Mouse (Mus musculus): Measurements from ENCODE around the gene Sbf1. TPM values are rescaled to one million over a fixed set of nuclear protein-coding genes. Genes with fewer than 3 reads are reported as not detected.

The Sbf1 gene
- total RNA-seq, 2 experiments from 2014 or later: 304 to 307 TPM

DNA sequence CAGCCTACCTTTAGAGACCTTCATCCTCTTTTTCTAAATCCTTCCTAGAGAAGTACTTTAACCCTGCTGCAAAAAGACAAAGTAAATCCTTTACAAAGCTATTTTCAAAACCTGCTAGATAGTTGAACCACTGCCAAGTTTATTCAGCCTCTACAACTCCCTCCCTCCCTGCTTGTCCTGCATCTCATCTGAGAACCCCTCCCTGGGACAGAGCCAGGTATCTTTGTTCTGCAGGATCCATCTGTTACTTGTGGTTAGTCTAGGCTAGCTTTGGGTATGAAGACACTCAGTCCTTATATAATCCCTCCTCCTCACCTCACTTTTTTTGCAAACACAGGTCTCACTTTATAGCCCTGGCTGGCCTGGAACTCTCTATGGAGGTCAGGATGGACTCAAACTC lies 30.1 kb downstream of the Sbf1 start:
- DNase-seq (ENCODE audit: low spot score in 2 of 2): peak in 1 of 2 experiments; percentile 51

DNA sequence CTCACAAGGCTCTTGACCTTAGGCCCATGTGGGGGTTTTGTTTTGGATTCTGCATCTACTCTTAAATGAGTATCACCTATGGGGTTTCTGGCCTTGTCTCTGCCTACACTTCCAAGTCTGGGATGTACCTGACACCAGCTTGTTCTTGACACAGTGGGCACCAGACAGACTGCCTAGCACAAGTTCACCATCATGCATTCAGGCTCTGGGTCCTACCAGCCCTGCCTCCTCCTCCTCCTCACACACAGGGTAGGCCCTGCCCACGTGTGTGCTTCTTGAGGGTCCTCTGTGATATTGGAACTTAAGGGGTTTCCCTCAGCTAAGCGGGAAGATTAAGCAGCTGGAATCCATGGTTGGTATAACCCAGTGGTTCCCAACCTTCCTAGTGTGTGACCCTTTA lies 31.0 kb downstream of the Sbf1 start:
- no peak for DNase-seq (ENCODE audit: low spot score in 2 of 2)

DNA sequence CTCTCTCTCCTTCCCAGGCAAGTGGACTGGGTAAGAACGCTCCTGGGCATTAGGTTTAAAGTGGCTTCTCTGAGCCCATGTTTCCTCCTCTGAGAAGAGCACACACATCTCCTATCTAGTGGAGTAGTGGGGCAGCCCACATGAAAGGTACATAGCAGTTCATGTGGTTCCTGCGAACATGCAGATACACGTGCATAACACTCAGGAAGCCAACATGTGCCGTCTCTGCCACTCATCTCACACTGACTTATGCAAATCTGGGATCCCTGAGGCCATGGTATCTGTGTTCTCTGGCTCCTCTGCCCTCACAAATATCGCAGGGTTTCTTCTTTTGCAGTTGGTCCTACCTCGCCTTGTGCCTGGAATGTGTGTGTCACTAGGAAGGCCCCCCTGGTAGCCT lies 32.6 kb downstream of the Sbf1 start:
- no peak for DNase-seq (ENCODE audit: low spot score in 2 of 2)

DNA sequence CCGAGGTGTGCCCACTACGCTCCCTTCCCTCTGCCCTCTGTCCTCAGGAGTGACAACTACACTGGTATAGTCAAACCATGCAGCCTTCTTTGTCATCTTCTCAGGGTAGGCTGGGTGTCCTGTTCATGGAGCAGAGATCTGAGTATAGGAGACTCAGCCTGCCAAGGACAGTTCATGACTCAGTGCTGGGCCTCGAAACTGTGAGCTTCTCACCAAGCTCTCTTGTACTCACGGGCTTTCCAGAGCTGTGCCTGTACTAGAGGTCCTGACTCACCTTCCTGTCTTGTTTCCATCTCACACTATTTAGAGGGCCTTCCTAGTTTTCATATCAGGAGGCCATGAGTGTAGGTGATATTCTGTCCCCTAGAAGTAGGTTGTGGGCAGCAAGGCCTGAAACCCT lies 37.7 kb downstream of the Sbf1 start:
- DNase-seq (ENCODE audit: low spot score in 2 of 2): no peak

DNA sequence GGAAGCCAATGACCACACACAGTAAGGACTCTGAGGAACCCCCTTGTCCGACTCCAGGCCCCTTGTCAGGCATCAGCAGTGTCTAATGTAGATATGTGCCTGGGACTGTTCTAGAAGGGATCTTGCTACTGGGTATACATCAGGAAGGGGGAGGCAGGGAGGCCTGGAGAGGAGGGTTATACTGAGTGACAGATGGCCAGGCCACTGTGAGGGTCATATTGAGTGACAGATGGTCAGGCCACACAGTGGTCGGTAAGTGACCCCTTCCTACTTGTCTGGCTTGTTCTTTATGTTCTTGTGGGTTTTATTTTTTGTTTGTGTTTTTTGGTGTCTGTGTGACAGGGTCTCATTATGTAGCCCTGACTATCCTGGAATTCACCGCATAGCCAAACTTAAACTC lies 39.6 kb downstream of the Sbf1 start:
- DNase-seq (ENCODE audit: low spot score in 2 of 2): no peak

DNA sequence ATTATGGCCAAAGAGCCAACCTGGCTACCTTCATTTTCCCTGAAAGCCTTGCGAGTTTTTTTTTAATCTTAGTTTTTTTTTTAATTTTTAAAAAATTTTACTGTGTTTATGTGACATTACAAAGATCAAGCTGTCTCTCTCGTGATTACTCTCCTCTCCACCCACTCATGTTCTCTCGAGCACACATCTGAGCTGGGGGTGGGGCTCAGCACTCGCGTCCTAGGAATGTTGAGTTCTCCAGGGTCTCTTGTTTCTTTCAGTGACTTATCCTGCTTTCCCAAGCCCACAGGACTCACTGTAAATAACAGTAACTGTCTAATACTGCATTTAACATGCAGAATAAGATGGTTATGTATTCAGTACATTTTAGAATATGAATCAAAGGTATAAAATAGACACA lies 50.6 kb downstream of the Sbf1 start:
- no peak for DNase-seq (ENCODE audit: low spot score in 2 of 2)

DNA sequence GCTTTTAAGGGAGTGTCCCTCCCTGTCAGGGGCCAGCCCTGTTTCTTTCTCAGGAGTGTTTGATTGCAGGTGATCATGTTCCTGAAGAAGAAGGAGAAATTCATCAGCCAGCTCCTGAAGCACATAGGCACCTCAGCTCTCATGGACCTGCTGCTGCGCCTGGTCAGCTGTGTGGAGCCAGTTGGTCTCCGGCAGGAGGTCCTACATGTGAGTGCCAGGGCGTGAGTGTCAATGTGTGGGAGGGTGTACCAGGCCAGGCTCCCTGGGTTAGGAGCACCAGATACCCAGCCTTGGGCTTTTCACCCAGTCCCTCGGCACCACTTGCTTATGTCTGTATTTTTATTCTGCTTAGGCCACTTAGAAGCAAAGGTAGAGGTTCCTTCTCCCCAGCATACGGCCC lies 56.1 kb downstream of the Sbf1 start:
- DNase-seq (ENCODE audit: low spot score in 2 of 2): no peak

DNA sequence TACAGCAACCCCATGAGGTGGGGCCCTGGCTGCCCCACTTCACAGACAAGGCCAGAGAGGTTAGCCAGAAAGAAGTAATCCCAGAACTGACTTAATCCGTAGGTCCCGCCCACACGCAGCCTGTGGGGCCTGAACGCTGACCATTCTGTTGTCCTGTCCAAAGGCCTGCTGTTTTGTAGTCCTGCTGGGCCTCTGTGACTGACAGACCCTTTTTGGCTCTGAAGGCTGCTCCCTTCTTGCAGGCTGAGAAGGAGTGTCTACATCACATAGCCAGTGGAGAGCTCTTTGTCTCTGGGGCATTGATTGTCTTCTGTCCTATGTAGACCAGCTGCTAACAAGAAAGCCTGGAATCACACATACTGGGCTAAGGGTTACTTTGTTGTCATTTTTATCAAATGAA lies 59.8 kb downstream of the Sbf1 start:
- DNase-seq (ENCODE audit: low spot score in 2 of 2): no peak

DNA sequence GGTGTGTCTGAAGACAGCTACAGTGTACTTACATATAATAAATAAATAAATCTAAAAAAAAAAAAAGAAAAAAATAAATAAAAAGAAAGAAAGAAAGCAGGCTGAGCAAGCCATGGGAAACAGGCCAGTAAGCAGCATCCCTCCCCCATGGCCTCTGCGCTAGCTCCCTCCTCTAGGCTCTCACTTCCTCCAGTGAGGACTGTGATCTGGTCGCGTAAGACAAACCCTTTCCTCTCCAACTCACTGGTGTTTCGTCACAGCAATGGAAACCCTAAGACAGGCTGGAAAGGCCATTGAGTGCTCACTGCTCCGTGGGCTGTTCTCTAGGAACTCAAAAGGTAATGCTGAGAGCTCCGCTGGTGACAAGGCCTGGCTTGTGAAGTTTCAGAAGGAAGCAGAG lies 66.0 kb downstream of the Sbf1 start:
- no peak for DNase-seq (ENCODE audit: low spot score in 2 of 2)

DNA sequence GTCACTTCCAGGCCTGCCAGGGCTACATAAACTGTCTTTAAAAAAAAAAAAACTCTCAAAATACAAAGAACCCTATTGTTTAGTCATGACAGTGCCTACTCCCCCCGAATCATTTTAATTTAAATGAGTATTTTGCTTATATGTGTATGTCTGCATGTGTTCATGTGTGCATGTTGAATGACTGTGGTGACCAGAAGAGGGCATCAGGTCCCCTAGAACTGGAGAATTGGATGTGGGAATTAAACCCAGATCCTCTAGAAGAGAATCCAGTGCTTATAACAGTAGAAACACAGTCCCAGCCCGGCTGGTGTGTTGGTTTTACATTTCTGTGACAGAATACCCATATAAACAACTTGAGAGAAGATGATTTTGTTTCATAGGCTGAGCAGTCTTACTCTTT lies 74.1 kb downstream of the Sbf1 start:
- no peak for DNase-seq (ENCODE audit: low spot score in 2 of 2)

DNA sequence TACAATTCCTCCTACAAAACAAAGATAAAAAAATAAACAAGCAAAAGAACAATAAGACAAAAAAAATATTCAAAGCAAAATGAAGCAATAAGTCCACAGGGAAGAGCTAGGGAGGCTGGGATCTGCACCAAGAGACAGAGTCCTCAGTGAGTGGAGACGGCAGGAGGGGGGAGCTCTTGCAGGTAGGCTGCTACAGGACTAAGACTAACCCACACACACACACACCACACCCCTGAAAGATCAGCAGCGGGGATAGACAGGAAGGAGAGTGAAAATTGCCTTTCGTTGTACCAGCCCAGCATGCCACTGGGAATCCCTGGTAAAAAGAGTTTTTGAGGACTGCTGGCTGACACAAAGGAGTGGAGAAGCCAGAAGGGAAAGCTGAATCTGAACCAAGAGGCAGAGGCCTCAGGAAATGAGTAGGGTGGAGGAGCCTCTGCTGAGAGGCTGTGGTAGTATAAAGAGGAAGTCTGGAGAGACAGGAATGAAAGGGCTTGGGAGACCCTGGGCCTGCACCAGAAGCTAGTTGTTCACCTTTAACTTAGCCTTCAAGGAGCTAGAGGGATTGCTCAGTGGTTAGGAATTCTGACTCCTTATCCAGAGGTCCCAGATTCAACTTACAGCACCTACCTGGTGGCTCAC lies 75.2 kb downstream of the Sbf1 start:
- no peak for DNase-seq (ENCODE audit: low spot score in 2 of 2)

Small RNAs within 50 kb of the gene (microRNA-seq; reads per million reads assigned to microRNA genes)
- gene Mir6959: 6.7 to 9.8 reads per million in 2 experiments

Other genes with a start within 250 kb of the Sbf1 start
- 10 to 100 TPM; 20.7 to 23.8 TPM for gene Trabd, start 240.2 kb downstream of the Sbf1 start, total RNA-seq (2021)
- gene Selenoo, start 226.2 kb downstream of the Sbf1 start, total RNA-seq (2021): 10 to 100 TPM; 19.3 to 21.1 TPM
- gene Tubgcp6, start 192.2 kb downstream of the Sbf1 start, total RNA-seq (2021): 10 to 100 TPM; 29.5 to 30.4 TPM
- gene Hdac10, start 186.6 kb downstream of the Sbf1 start, total RNA-seq (2021): 10 to 100 TPM; 12.4 to 12.5 TPM
- 1 to 10 TPM; 4.8 to 5.4 TPM for gene Mapk12, start 174.6 kb downstream of the Sbf1 start, total RNA-seq (2021)
- 10 to 100 TPM; 19.2 to 21.2 TPM for gene Mapk11, start 165.7 kb downstream of the Sbf1 start, total RNA-seq (2021)
- gene Plxnb2, start 134.5 kb downstream of the Sbf1 start, total RNA-seq (2021): 10 to 100 TPM; 46.4 to 55.0 TPM
- 10 to 100 TPM; 34.8 to 39.1 TPM for gene Dennd6b, start 118.8 kb downstream of the Sbf1 start, total RNA-seq (2021)
- gene Ppp6r2, start 103.8 kb downstream of the Sbf1 start, total RNA-seq (2021): 100 to 1,000 TPM; 157 to 166 TPM
- gene Adm2, start 7.4 kb upstream of the Sbf1 start, total RNA-seq (2021): not detected
- gene Miox, start 19.1 kb upstream of the Sbf1 start, total RNA-seq (2021): not detected
- gene Lmf2, start 40.3 kb upstream of the Sbf1 start, total RNA-seq (2021): 10 to 100 TPM; 16.6 to 18.6 TPM
- 100 to 1,000 TPM; 101 to 103 TPM for gene Ncaph2, start 40.4 kb upstream of the Sbf1 start, total RNA-seq (2021)
- 10 to 100 TPM; 28.1 to 34.0 TPM for gene Sco2, start 58.5 kb upstream of the Sbf1 start, total RNA-seq (2021)
- 1 to 10 TPM; 1.4 to 1.5 TPM for gene Tymp, start 61.7 kb upstream of the Sbf1 start, total RNA-seq (2021)
- 1 to 10 TPM; 3.2 to 4.3 TPM for gene Odf3b, start 64.0 kb upstream of the Sbf1 start, total RNA-seq (2021)
- gene Klhdc7b, start 69.6 kb upstream of the Sbf1 start, total RNA-seq (2021): under 1 TPM; 0.32 to 0.51 TPM
- not detected for gene Syce3, start 95.2 kb upstream of the Sbf1 start, total RNA-seq (2021)
- gene Cpt1b, start 110.6 kb upstream of the Sbf1 start, total RNA-seq (2021): 1 to 10 TPM; 1.2 to 2.2 TPM
- 1 to 10 TPM; 2.2 to 3.4 TPM for gene C730034F03Rik, start 114.3 kb upstream of the Sbf1 start, total RNA-seq (2021)
- under 1 TPM in 1 of 2 experiments, not detected in 1; 0.42 TPM for gene Gm44502, start 114.4 kb upstream of the Sbf1 start, total RNA-seq (2021)
- 10 to 100 TPM; 40.5 to 41.1 TPM for gene Chkb, start 114.6 kb upstream of the Sbf1 start, total RNA-seq (2021)
- 100 to 1,000 TPM; 266 to 269 TPM for gene Mapk8ip2, start 138.6 kb upstream of the Sbf1 start, total RNA-seq (2021)
- gene Arsa, start 162.1 kb upstream of the Sbf1 start, total RNA-seq (2021): 10 to 100 TPM; 28.1 to 29.6 TPM
- 100 to 1,000 TPM; 232 to 243 TPM for gene Shank3, start 184.3 kb upstream of the Sbf1 start, total RNA-seq (2021)

Data from layer of hippocampus, adult 18-20 months (tissue).